Mouse (Mus musculus) stomach, embryonic 16.5 days (tissue): Measurements from ENCODE around the gene Akr1a1. TPM values are rescaled to one million over a fixed set of nuclear protein-coding genes. Genes with fewer than 3 reads are reported as not detected.
"Not testable (repeated sequence)": the region's sequence is repeated elsewhere in the genome, so short reads cannot be mapped to it uniquely, and the experiment has no call there.

Source experiments
- ATAC-seq: fragments of 200-750 bp; cut with Nextera tagmentation; 2 replicates; pipeline ENCODE4 v1.8.0; 2017; ENCODE audit warnings: moderate number of reproducible peaks, moderate TSS enrichment; ENCODE audit not compliant: insufficient read depth, low FRiP score
- H3K27ac ChIP-seq: fragments of 300-500 bp; sonication (generic); 2 replicates; pipeline ENCODE4 v1.5.1; 2014; ENCODE audit warnings: low read length
- H3K27me3 ChIP-seq: fragments of 300-500 bp; sonication (generic); 2 replicates; pipeline ENCODE4 v1.6.1; 2014; ENCODE audit warnings: low read length, control low read depth, mixed read lengths; ENCODE audit not compliant: control insufficient read depth, insufficient read depth
- H3K36me3 ChIP-seq: fragments of 300-500 bp; sonication (generic); 2 replicates; pipeline ENCODE4 v1.6.1; 2014; ENCODE audit warnings: low read length; ENCODE audit not compliant: control insufficient read depth, insufficient read depth
- H3K4me1 ChIP-seq: fragments of 300-500 bp; sonication (generic); 2 replicates; pipeline ENCODE4 v1.6.1; 2014; ENCODE audit warnings: low read length, control low read depth, mixed read lengths; ENCODE audit not compliant: control insufficient read depth, insufficient read depth
- H3K4me2 ChIP-seq: fragments of 300-500 bp; sonication (generic); 2 replicates; pipeline ENCODE4 v1.6.1; 2014; ENCODE audit warnings: low read depth, low read length, mixed read lengths
- H3K4me3 ChIP-seq: fragments of 300-500 bp; sonication (generic); replicated peaks from 2 replicates; pipeline ENCODE4 v1.5.1; 2014; ENCODE audit warnings: mild to moderate bottlenecking, low read length
- H3K9ac ChIP-seq: fragments of 300-500 bp; sonication (generic); 2 replicates; pipeline ENCODE4 v1.6.1; 2014; ENCODE audit warnings: low read length
- H3K9me3 ChIP-seq: fragments of 300-500 bp; sonication (generic); replicated peaks from 2 replicates; pipeline ENCODE4 v1.6.1; 2016; ENCODE audit warnings: low read length, control low read depth; ENCODE audit not compliant: control insufficient read depth
- WGBS: fragments of 180-500 bp; shearing (Covaris S2); extraction: QIAGEN DNeasy Blood & Tissue Kit; methylation state at CpG from one replicate; pipeline ENCODE4 v1.1.7; 2014; 5-methylcytosine and 5-hydroxymethylcytosine counted together
- polyA plus RNA-seq: library from polyadenylated mRNA; unstranded; fragments of >200 nt; fragmentation: Nextera tagmentation; extraction: Ambion mirVana; gene quantifications from 2 replicates; pipeline ENCODE4 v1.2.1, GENCODE M21; 2015

Gene Akr1a1
- polyA plus RNA-seq, 1 experiment from 2014 or later = 784 TPM

- whole genome bisulfite sequencing = 48% methylated on average over 3 of the region's 3 CpGs
- no peak for ATAC-seq
Measured at GRCm38 (mm10) chr4:116668145-116668544, 16.7 kb upstream of the Akr1a1 start.

DNA sequence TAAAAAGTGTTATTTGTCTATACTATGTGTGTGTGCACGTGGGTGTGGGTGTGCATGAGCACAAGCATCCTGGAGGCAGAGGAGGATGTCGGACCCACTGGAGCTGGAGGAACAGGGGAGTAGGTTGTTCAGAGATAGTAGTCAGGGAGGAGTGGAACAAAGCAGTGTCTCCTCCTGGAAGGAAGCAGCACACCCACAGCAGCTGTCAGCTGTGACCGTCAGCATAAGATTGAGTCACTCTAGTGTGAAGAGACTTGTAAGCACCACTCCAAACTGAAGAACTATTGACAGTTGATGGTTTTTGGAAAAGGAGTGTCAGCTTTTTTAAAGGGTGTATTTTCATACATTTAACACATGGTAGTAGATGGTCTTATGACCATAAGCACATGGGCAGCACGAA is 15.1 kb upstream of the Akr1a1 start:
- 62% methylated on average over 4 of the region's 4 CpGs for WGBS
- Histone ChIP-seq H3K4me3 (no peak overlapping the region), H3K27me3 (no peaks in the 10 kb centered on the region), H3K9ac (no peak overlapping the region), H3K4me2 (no peak overlapping the region), H3K9me3 (no peaks in the 10 kb centered on the region), H3K4me1 (0 out of 2 replicates have a peak, but pooled peaks cover 3% of the 10 kb centered on the region), H3K27ac (no peak overlapping the region), H3K36me3 (no peaks in the 10 kb centered on the region)
- no peak for ATAC-seq

More at GRCm38 (mm10) chr4:116668145-116668544, 16.7 kb upstream of the Akr1a1 start:
- peak overlapping the region; percentile 27; the same call in 1 of the 2 replicates for H3K27ac ChIP-seq
- no peaks in the 10 kb centered on the region for H3K27me3 ChIP-seq
- 0 out of 2 replicates have a peak, but pooled peaks cover 3% of the 10 kb centered on the region for H3K4me1 ChIP-seq
- H3K4me3 ChIP-seq = no peak overlapping the region
- H3K9ac ChIP-seq = no peak overlapping the region
- no peak overlapping the region for H3K4me2 ChIP-seq
- no peaks in the 10 kb centered on the region for H3K9me3 ChIP-seq
- H3K36me3 ChIP-seq = no peaks in the 10 kb centered on the region

GRCm38 (mm10) chr4:116661998-116662397 is 10.5 kb upstream of the Akr1a1 start:
- no peak overlapping the region for H3K9ac ChIP-seq
- 88% methylated on average over 1 of the region's 1 CpGs for WGBS
- no peak overlapping the region for H3K4me3 ChIP-seq
- ATAC-seq = no peak
- no peaks in the 10 kb centered on the region for H3K4me1 ChIP-seq
- no peak overlapping the region for H3K4me2 ChIP-seq
- no peaks in the 10 kb centered on the region for H3K36me3 ChIP-seq
- no peak overlapping the region for H3K27ac ChIP-seq
- H3K9me3 ChIP-seq = no peaks in the 10 kb centered on the region
- H3K27me3 ChIP-seq = no peaks in the 10 kb centered on the region

- 71% methylated on average over 6 of the region's 6 CpGs for WGBS
- Histone ChIP-seq H3K36me3 (no peaks in the 10 kb centered on the region), H3K4me1 (no peaks in the 10 kb centered on the region), H3K9me3 (no peaks in the 10 kb centered on the region), H3K4me3 (no peak overlapping the region), H3K9ac (no peak overlapping the region), H3K27me3 (no peaks in the 10 kb centered on the region), H3K27ac (no peak overlapping the region), H3K4me2 (no peak overlapping the region)
- ATAC-seq = no peak
Measured at GRCm38 (mm10) chr4:116660829-116661228, 9.3 kb upstream of the Akr1a1 start.

GRCm38 (mm10) chr4:116659916-116660315 is 8.4 kb upstream of the Akr1a1 start:
- H3K9me3 ChIP-seq, ATAC-seq, H3K9ac ChIP-seq, H3K4me3 ChIP-seq, H3K27me3 ChIP-seq, H3K4me1 ChIP-seq, H3K27ac ChIP-seq, H3K4me2 ChIP-seq, H3K36me3 ChIP-seq: not testable (repeated sequence)
- WGBS = 70% methylated on average over 6 of the region's 6 CpGs

DNA sequence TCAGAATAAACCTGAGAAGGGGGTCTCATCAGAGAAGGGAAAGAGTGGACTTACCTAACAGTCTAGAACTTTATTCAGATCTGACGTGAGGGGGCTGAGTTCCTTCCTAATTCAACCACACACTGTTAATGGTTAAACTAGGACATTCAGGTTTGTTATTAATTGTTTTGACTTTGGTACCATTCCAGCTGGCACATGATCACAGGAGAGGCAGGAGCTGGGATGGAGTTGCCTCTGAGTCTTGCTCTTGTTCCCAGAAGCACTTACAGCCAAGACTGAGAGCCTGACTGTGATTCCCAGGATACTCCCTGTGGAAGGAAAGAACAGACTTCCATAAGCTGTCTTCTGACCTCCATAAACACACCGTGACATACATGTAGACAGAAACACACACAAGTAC is 8.0 kb upstream of the Akr1a1 start:
- no peaks in the 10 kb centered on the region for H3K36me3 ChIP-seq
- H3K27ac ChIP-seq = no peak overlapping the region
- 0 out of 2 replicates have a peak, but pooled peaks have one; percentile 56 for ATAC-seq

DNA sequence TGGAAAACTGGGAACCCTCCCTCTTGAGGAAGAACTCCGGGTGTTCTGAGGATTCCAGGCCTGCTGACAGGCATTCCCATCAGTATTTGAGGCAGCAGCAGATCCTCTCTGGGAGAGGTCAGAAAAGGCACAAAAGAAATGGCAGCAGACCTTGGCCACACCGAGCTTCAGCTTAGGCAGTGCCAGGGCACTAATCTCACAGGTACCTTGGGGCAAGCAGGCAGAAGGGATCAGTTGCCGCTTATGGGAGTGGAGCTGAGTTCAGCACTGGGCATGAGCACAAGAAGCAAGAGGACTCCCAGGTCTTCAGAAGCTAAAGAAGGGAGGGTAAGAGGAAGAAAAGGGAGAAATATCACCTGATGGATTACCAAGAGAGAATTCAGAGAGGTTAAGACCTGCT is 6.5 kb upstream of the Akr1a1 start:
- Histone ChIP-seq H3K4me1 (no peaks in the 10 kb centered on the region), H3K4me2 (no peak overlapping the region), H3K36me3 (no peaks in the 10 kb centered on the region), H3K9ac (no peak overlapping the region), H3K27ac (no peak overlapping the region), H3K27me3 (no peaks in the 10 kb centered on the region), H3K9me3 (no peaks in the 10 kb centered on the region), H3K4me3 (no peak overlapping the region)
- ATAC-seq = no peak
- WGBS = 55% methylated on average over 3 of the region's 3 CpGs

More for the DNA sequence above, 8.0 kb upstream of the Akr1a1 start:
- whole genome bisulfite sequencing = 32% methylated on average over 2 of the region's 2 CpGs
- Histone ChIP-seq H3K4me3 (no peak overlapping the region), H3K4me1 (no peaks in the 10 kb centered on the region), H3K9me3 (no peaks in the 10 kb centered on the region), H3K4me2 (no peak overlapping the region), H3K9ac (no peak overlapping the region), H3K27me3 (no peaks in the 10 kb centered on the region)

- H3K4me2 ChIP-seq = no peak overlapping the region
- WGBS = 73% methylated on average over 3 of the region's 3 CpGs
- ATAC-seq = no peak
- no peak overlapping the region for H3K27ac ChIP-seq
- H3K9ac ChIP-seq = no peak overlapping the region
- H3K27me3 ChIP-seq = no peaks in the 10 kb centered on the region
- H3K9me3 ChIP-seq = no peaks in the 10 kb centered on the region
- no peaks in the 10 kb centered on the region for H3K36me3 ChIP-seq
- H3K4me1 ChIP-seq = peaks cover 3% of the 10 kb centered on the region; the same call in 1 of the 2 replicates
- H3K4me3 ChIP-seq = no peak overlapping the region
Measured at GRCm38 (mm10) chr4:116655658-116656057, 4.2 kb upstream of the Akr1a1 start.

DNA sequence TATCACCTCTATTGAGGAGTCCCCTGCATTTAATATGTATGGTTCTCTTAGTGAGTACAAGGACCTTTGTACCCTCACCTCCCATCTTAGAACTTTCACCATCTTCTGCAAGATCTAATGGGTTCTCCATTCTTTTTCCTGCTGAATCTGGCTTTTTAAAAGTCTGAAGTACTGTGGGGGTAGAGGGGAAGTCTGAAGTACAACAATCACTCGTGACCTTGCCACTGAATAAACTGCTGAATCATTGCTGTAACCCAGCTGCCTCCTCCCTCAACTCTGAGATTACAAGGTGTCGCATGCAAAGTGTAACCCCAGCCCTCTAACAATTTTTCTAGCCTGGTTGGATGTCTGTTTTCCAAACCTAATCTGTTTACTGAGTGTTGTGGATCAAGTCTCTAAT is 3.6 kb upstream of the Akr1a1 start:
- H3K36me3 ChIP-seq = no peaks in the 10 kb centered on the region
- no peaks in the 10 kb centered on the region for H3K27me3 ChIP-seq
- 39% methylated on average over 2 of the region's 2 CpGs for WGBS
- H3K4me2 ChIP-seq = no peak overlapping the region
- H3K9ac ChIP-seq = no peak overlapping the region
- no peak for ATAC-seq
- H3K4me1 ChIP-seq = peaks cover 5% of the 10 kb centered on the region
- H3K4me3 ChIP-seq = no peak overlapping the region
- H3K9me3 ChIP-seq = no peaks in the 10 kb centered on the region
- H3K27ac ChIP-seq = no peak overlapping the region

DNA sequence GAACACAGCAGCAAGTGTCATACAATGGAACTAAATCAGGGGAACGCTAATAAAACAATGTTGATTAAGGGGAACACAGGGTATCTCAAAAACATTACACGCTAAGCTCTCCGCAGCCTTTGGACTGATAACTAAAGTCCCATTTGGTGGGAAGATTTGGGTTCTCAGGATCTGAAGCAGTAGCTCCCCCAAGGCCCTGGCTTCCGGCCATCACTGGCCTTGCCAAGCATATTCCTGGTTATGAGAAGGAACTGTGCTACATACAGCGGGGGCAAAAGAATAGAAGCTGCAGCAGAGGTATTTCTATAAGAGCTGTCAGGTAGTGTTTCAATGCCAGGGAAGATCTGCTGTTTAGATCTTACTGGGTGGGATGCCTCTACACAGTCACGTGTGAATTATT is 1.7 kb upstream of the Akr1a1 start:
- ATAC-seq = no peak
- Histone ChIP-seq H3K27me3 (no peaks in the 10 kb centered on the region), H3K27ac (no peak overlapping the region), H3K4me2 (no peak overlapping the region), H3K4me1 (peaks cover 13% of the 10 kb centered on the region), H3K4me3 (no peak overlapping the region), H3K36me3 (no peaks in the 10 kb centered on the region), H3K9me3 (no peaks in the 10 kb centered on the region), H3K9ac (no peak overlapping the region)
- 88% methylated on average over 6 of the region's 6 CpGs for WGBS
